Mouse (Mus musculus) adrenal gland, adult 18-20 months (tissue): ENCODE measurements around the gene Patl2. TPM values are rescaled to one million over a fixed set of nuclear protein-coding genes. Genes with fewer than 3 reads are reported as not detected.

Source experiments
- DNase-seq, 2 experiments: peaks; one replicate each; pipeline ENCODE4 v3.0.0; 2021 to 2022; ENCODE audit warnings: low spot score in 2 of 2
- total RNA-seq, 2 experiments: library from RNA; stranded (reverse); gene quantifications; 1 replicate in 1 of 2; 2 replicates in 1 of 2; pipeline ENCODE4 v1.2.3; 2021

Patl2 gene
- total RNA-seq, 2 experiments from 2014 or later = not detected

DNA sequence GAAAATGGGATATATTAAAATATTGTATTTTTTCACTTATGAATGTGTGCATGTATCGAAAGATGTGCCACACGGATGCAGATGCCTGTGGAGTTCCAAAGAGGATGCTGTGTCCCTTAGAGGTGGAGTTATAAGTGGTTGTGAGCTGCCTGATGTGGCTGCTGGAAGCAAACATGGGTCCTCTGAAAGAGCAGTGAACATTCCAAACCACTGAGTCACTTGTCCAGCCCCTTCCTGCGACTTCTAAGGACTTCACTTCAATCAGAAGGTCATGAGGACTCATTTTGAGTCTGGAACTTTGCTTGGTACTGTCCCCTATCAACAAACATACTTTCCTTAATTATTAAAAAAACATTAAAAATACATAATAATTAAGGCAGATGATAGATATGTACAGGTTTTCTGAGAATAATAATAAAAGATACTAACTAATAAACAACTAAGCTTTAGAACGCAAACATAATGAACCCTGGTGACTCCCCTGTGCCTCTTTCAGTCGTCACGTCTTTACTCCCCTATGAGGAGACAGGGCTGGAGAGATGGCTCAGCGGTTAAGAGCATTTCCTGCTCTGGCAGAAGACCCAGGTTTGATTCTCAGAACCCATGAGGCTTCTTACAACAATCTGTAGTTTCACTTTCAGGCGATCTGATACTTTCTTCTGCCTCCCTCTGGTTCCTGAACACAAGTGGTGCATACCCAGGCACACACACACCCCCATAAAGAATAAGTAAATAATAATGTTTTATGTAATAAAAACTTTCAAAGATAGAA is 5.8 kb downstream of the Patl2 start:
- no peak for DNase-seq

DNA sequence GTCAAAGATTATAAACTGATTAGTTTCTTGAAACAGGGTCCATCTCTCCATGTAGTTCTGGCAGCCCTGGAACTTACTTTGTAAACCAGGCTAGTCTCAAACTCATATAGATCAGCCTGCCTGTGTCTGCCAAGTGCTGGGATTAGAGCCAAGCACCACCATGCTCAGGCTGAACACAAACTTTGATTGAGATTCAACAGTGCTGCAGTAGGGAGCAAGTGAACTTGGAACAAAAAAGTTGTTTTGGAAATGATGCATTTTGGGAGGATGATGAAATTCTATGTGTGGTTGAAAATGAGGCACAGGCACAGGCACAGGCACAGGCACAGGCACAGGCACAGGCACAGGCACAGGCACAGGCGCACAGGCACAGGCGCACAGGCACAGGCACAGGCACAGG is 13.8 kb downstream of the Patl2 start:
- no peak for DNase-seq

DNA sequence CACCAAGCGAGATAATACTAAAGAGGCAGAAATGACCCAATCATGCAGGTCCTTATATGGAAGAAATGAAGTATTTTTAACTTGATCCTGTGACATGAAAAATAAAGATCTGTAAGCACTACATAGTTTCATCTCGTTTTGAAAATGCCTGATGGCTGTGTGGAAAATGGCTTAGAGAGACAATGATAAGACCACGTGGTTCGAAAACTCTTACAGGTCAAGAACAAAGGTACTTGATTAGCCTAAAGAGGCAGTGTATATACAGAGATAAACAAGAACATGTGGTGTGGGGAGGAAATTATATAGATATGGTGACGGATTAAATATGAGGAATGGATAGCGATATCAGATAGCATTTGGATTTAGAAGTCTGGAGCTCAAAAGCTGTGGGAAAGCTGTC is 14.7 kb downstream of the Patl2 start:
- no peak for DNase-seq

DNA sequence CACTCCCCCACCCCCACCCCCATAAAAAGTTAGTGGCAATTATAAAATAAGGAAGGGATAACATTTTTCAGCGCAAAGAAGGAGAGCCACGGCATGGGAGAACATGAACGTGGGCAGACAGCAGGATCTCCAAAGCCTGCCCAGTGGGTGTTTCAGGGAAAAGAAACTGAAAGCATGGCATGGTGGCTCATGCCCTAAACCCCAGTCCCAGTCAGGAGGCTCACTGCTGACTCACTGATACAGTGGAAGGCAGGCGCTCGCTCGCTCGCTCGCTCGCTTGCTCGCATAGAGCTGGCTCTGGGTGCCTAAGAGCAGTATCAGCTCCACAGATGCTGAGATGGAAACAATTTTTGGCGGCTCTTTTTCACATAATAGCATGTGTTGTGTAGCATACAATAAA is 21.7 kb downstream of the Patl2 start:
- DNase-seq = no peak

DNA sequence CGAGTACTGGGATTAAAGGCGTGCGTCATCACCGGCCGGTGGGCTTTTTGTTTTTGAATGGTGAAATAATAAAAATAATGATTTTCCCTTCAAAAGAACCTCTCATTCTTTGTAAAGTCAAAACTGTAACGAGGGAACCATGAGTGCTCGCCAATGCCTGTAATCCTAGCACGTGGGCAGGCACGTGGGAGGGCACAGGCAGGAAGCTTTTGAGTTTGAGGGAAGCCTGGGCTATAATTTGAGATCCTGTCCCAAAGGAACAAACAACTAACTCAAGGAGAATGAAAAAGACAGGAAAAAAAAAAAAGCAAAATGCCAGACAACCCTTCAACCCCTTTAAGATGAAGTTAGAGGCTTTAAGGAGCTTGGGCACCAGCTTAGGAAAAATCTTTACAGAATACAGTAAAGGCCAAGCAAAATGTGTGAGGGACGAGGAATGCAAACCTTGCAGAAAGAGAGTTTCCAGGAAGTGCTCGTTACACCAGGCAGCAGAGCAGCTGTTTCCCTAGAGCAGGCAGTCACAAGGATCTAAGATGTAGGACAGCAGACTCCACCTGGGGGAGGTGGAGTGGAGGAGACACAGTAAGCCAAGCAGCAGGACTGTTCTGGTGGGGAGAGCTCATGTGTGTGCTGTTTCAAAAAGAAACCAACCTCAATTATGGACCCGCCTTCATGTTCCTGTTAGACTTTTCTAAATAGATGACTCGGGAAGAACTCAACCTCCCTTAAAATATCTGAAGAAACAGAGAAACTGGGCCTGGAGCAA is 22.4 kb downstream of the Patl2 start:
- DNase-seq = no peak

DNA sequence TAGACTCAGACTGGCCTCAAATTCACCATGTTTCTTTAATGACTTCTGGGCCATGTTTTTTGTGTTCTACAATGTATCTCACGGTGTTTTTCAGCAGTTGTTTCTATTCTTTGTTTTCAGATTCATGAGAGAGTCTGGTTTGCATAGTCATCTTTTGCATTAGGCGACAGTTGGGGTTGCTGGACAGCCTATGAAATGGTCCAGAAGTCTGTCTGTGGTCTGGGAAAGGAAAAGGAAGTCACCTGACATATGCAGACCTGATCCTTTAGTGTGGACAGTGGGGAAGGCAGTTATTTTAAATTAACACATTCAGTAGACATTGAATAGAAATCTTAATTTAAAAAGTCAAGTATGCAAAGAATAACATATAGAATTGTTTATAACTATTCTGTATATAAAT is 23.5 kb downstream of the Patl2 start:
- no peak for DNase-seq

DNA sequence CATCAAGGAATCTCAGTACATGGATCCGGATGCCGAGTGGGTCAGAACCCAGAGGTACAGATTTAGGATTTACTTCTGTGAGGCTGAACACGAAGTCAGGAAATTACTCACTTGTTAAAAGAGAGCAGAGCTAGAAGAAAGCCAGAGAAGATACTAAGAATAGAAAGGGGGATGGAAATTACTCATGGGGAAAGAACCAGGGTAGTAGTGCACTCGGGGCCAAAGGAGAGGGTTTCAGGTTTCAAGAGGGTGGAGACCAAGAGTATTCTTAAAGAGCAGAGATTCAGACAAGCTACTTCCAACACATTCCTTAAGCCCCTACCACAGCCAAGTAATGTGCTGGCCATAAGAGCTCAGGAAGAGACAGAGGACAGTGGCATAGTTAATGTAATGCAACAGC is 24.4 kb downstream of the Patl2 start:
- no peak for DNase-seq

DNA sequence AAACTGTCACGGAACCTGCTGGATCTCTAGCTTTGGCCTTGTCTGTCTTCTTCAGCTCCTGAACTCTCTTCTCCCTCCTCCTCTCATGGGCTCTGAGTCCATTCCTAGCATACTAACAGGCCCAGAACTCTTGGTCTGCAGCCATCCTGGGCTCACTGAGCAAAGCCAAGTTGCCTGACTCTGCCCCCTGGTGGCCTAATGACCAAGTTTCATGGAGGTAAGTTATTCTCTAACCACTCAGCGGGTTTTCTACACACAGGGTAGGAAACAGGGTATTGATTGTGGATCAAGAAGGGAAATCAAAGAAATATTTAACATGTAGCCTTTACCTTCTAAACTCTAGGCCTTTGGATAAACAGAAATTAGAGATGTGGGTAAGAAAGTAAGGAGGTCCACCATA is 25.3 kb downstream of the Patl2 start, which contains the start of gene Trim69:
Gene Trim69, plus strand, starts transcription at position 21 of the 400 bp plus-strand sequence.
- DNase-seq = peak; percentile 83

DNA sequence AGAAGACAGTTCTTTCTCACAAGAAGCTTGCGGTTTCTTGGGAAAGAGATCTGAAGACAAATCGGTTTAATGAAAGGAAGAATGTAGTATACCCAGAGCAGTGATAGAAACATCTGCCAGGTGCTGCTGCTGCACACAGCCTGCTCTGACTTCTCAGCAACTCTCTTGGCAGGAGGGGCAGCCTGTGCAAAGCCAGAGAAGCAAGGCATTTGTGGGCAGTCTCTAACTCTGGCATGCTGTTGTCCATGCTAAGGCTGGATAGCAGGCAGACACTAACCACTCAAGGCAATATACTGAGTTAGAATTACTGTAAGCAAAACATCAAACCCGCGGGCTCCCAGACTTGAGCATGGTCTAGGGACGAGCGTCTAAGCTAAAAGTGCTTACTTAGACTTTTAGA is 26.3 kb downstream of the Patl2 start:
- no peak for DNase-seq

DNA sequence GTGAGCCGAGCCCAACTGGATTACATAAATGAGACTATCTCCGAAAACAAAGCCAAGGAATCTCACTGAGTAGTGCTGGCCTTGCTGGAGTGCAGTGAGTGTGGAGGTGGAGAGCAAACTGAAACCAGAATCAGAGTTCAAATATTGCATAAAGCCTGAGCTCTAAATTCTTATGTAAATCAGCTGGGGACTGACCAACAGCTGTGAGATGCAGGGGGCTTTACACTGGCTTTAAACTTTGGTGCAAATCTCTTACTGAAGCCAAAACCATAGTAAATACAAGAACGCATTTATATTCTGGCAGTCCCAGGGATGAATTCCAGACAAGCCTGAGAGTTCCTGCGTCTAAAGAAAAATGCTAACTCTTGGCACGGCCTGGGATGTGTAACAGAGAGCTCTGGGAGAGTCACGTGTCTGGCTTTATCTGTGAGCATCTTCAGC is 27.6 kb downstream of the Patl2 start:
- DNase-seq = no peak

DNA sequence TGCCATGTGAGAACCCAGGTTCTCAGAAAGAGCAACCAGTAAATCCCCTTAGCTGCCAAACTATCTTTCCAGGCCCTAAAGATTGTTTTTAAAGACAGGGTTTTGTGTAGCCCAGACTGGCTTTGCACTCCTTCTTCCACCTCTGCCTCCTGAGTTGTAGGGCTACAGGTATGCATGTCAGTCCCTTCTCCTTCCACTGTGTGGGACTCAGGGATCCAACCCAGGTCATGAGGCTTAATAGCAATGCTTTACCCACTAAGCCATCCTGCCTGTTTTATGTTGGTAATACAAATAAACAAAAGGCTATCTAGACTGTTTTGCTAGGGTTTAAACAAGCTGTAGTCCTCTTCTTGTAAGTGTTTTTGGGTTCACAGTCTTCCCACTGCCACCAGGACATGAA is 28.4 kb downstream of the Patl2 start:
- no peak for DNase-seq

DNA sequence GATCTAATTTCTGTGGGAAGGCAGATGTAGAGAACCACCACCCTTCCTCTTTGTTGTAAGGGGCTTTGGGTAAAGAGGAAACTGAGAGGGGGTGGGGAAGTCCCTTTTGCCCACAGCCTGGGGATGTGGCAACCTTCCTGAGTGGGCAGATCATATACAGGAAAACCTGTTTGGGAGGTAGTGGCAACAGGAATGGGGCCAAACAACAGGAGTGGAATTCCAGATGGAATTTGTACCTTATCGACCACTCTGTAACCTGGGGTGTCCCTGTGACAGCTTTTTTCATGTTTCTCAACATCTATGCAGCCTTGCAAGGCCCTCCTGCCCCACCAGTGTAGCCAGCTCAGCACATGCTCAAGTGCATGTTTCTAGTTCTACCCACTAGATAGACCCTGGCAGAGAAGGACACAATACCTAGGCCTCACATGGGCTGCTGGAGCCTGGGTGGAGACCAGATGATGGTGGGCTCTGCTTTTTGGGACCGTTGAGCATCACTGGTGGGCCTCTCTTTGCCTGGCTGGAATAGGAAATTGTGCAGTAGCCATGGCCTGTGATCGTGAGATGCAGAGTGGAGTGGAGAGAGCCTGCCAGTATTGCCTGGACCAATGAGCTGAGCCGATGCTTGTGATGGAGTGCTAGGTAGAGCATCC is 29.8 kb downstream of the Patl2 start:
- DNase-seq = no peak

DNA sequence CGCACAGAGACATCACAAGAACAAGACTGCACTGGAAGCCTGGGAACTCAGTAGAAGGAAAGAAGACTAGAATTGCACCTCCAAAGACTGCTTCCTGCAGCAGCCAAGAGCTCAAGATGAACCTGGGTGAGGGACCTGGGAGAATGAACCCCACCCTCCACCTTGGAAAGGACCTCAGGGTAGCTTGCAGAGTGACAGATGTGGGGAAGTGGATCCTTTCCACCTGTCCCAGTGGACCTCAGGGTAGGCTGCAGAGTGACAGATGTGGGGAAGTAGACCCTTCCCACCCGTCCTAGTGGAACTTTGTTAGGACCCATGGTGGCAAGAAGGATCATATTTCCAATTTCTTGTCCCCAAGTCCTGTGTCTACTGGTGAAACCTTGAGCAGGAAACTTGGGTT is 30.7 kb downstream of the Patl2 start:
- DNase-seq = no peak

DNA sequence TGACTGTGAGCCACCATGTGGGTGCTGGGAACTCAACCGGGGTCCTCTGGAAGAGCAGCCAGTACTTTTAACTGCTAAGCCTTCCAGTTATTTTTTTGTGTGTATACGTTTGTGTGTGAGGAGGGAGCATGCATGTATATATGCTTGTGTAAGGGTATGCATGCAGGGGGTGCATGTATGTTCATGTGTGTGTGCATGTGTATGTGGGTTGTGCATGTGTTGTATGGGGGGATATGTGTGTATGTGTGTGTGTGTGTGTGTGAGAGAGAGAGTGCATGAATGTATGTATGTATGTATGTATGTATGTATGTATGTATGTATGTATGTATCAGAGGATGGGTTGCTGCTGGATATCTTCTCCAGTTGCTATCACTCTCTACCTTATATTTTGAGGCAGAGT is 31.5 kb downstream of the Patl2 start:
- no peak for DNase-seq

DNA sequence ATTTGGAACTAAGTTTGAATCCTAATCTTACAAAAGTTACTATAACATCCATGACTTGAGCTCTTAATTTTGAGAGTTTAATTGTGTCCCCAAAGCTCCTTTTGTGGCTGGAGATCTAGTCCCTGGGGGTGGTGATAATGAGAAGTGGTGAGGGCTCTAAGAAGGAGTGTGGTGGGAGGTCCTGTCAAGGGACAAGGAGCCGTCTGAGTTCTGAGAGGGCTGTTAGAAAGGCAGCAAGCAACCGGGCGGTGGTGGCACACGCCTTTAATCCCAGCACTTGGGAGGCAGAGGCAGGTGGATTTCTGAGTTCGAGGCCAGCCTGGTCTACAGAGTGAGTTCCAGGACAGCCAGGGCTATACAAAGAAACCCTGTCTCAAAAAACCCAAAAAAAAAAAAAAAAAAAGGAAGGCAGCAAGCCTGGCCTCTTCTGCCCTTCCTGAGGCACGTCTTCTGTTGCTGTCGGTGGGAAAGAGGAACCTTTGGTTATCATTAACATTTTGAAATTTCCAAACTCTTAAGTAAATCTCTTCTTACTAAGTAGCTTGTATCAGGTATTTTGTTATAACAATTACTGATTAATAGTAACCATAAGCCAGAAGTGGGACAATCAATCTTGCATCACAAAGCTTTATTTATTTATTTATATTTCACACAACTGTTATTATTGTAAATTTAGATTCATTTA is 32.2 kb downstream of the Patl2 start:
- DNase-seq = no peak

DNA sequence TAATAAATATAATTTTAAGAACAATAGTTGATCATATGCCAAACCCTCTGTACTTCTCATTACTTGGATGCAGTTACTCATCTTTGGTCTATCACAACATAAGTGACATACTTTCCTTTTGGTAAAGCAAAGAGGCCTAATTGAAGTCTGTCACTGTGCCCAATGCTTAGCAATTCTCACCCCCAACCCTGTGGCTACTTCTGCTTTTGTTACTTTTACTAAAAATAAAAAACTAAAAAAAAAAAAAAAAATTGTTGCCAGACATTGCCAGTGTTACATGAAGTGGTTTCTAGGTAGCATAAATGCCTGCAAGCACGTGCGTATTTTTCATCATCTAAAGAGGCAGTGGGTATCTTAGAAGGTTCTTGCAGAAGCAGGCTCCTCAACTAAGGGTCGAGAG is 33.1 kb downstream of the Patl2 start:
- no peak for DNase-seq

DNA sequence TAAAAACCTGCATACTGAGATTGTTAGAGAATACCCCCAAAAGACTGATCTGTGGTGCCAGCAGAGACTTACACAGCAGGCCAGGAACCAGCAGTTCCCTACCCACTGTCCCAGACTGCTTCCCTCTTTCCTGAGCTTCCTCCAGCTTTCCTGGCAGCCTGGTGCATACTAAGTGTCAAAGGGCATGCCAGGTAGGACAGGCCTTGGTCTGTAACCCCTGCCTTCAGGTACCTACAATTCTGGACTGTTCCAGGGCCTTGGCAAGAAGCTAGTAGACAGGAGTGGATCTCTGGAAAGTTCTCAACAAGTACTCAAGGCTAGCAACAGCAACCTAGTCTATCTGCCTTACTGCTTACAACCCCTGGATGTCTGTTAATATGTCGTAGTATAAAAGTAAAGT is 34.8 kb downstream of the Patl2 start:
- DNase-seq = no peak

DNA sequence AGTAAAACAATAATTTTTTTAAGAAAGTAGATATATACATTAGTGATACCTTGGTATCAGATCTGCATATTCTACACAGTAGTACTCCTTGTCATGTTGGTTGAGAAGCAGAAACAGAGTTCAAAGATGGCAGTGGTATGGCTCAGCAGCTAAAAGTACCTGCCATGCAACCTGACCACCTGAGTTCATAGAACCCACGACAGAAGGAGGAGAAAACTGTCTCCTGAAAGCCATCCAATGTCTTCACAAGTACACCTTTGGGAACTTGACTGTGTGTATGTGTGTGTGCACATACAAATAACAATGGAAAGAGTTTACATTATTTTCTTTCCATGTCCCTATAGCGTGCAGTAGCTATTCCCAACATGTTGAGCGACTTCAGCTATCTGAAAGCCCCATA is 36.3 kb downstream of the Patl2 start:
- no peak for DNase-seq

DNA sequence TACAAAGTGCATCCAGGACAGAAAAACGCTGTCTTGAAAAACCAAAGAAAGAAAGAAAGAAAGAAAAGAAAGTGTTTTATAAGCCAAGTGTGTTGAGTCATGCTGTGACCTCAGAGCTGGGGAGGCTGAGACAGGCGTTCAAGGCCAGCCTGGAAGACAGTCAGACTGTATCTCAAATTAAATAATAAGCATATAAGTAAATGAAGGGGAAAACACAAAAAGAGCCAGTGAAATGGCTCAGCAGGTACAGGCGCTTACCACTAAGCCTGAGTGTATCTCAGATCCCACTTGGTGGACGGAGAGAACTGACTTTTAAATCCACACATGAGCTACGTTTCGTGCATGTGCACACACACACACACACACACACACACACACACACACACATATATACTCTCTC is 36.7 kb downstream of the Patl2 start:
- DNase-seq = no peak

DNA sequence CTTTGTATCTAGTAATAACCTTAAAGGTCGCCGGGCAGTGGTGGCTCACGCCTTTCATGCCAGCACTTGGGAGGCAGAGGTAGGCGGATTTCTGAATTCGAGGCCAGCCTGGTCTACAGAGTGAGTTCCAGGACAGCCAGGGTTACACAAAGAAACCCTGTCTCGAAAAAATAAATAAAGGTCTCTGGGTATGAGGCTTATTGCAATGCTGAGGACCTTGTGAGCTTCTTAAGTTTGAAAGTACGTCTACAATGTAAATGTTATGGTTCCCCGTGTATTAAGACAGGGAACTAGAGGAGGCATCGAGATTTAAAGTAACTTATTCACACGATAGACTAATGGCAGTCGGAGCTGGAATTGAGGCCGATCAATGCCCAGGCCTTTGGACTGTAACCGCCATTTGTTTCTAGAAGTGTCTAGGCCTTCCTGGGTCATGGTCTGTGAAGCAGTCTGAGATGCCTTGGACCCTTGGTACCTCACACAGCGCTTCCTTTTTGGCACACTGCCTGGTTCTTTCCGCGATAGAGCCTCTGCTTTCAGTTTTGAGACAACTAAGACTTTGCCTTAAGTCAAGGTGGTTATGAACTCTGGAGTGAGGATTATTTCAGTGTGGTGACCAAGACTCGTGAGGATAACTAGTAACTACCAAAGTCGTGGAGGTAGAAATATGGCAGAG is 37.6 kb downstream of the Patl2 start:
- DNase-seq = peak; percentile 67
